Mouse (Mus musculus): ENCODE results near the gene Bpifc. TPM values are rescaled to one million over a fixed set of nuclear protein-coding genes. Genes with fewer than 3 reads are reported as not detected.

Bpifc gene
- polyA plus RNA-seq (2012; rRNA removed; ENCODE audit: low replicate concordance) = not detected in 2 replicates

GRCm38 (mm10) chr10:86011781-86012180 is at the start of gene Bpifc:
Gene Bpifc, minus strand, starts transcription at chr10:86011895.

GRCm38 (mm10) chr10:86021749-86022473 is 10.2 kb upstream of the Bpifc start, which contains the start of gene Fbxo7:
Gene Fbxo7, plus strand, starts transcription at chr10:86021972.

GRCm38 (mm10) chr10:85957464-85957950 is 54.2 kb downstream of the Bpifc start, which contains the start of gene Rtcb:
Gene Rtcb, minus strand, starts transcription at chr10:85957823.

GRCm38 (mm10) chr10:85927676-85928445 is 83.8 kb downstream of the Bpifc start, which contains the start of gene Ascl4:
Gene Ascl4, plus strand, starts transcription at chr10:85927681.

GRCm38 (mm10) chr10:85916498-85917309 is 95.0 kb downstream of the Bpifc start, which contains the start of gene Prdm4:
Gene Prdm4, minus strand, starts transcription at chr10:85917142.

Other genes with a start within 250 kb of the Bpifc start
- 9.8 and 21.2 TPM in 2 replicates for gene Pwp1, start 182.4 kb downstream of the Bpifc start, polyA plus RNA-seq (2012; rRNA removed; ENCODE audit: low replicate concordance)
- 17.0 and 28.9 TPM in 2 replicates for gene Prdm4, start 94.8 kb downstream of the Bpifc start, polyA plus RNA-seq (2012; rRNA removed; ENCODE audit: low replicate concordance)
- 0.19 TPM in 1 of 2 replicates, not detected in the other for gene Ascl4, start 84.2 kb downstream of the Bpifc start, polyA plus RNA-seq (2012; rRNA removed; ENCODE audit: low replicate concordance)
- 67.0 and 98.1 TPM in 2 replicates for gene Rtcb, start 54.1 kb downstream of the Bpifc start, polyA plus RNA-seq (2012; rRNA removed; ENCODE audit: low replicate concordance)
- 29.3 and 31.0 TPM in 2 replicates for gene Fbxo7, start 10.1 kb upstream of the Bpifc start, polyA plus RNA-seq (2012; rRNA removed; ENCODE audit: low replicate concordance)

Measured in subcutaneous adipose tissue, adult 2 months (tissue).